Mouse (Mus musculus) C2C12 (cell line): ENCODE data around the gene Diexf.

Experiments used
- CEBPB ChIP-seq: IDR thresholded peaks from one replicate; pipeline ENCODE4 v1.6.1; 2011; ENCODE audit warnings: low read depth, mild to moderate bottlenecking, control low read depth, moderate library complexity
- CTCF ChIP-seq: IDR thresholded peaks from one replicate; pipeline ENCODE4 v1.5.1; 2011; ENCODE audit not compliant: control insufficient read depth, insufficient read depth, insufficient read length
- FOSL1 ChIP-seq: IDR thresholded peaks from one replicate; pipeline ENCODE4 v1.8.0; 2011; ENCODE audit warnings: mild to moderate bottlenecking, low read length; ENCODE audit not compliant: poor library complexity, insufficient read depth, severe bottlenecking
- MAX ChIP-seq: IDR thresholded peaks from one replicate; pipeline ENCODE4 v1.6.1; 2011; ENCODE audit warnings: mild to moderate bottlenecking, control low read depth
- MYOD1 ChIP-seq: IDR thresholded peaks from one replicate; pipeline ENCODE4 v1.6.1; 2011; ENCODE audit warnings: low read depth; ENCODE audit not compliant: control insufficient read depth, insufficient read length
- MYOG ChIP-seq: IDR thresholded peaks from one replicate; pipeline ENCODE4 v1.6.1; 2011; ENCODE audit not compliant: control insufficient read depth, insufficient read length; ENCODE audit errors: extremely low read depth
- USF1 ChIP-seq: IDR thresholded peaks from one replicate; pipeline ENCODE4 v1.6.1; 2011; ENCODE audit warnings: low read depth, mild to moderate bottlenecking, control low read depth, moderate library complexity

GRCm38 (mm10) chr1:193138087-193138486 lies 8.0 kb upstream of the Diexf start:
- TF ChIP-seq CTCF (no peak), USF1 (no peak), MAX (no peak), MYOD1 (no peak), CEBPB (no peak), FOSL1 (no peak), MYOG (no peak)
